Mouse (Mus musculus): ENCODE data around the gene Zbtb39. TPM values are rescaled to one million over a fixed set of nuclear protein-coding genes. Genes with fewer than 3 reads are reported as not detected.

Gene Zbtb39
- total RNA-seq (2021) (1 to 10 TPM; 7.7 to 7.8 TPM), polyA plus RNA-seq (2012; rRNA removed) (4.3 and 6.3 TPM in 2 replicates)
- long read RNA-seq, partial matches to known transcripts: 0 of 1 reads
- long read RNA-seq, other reads (novel, unspliced or antisense): 1 of 1 reads

DNA sequence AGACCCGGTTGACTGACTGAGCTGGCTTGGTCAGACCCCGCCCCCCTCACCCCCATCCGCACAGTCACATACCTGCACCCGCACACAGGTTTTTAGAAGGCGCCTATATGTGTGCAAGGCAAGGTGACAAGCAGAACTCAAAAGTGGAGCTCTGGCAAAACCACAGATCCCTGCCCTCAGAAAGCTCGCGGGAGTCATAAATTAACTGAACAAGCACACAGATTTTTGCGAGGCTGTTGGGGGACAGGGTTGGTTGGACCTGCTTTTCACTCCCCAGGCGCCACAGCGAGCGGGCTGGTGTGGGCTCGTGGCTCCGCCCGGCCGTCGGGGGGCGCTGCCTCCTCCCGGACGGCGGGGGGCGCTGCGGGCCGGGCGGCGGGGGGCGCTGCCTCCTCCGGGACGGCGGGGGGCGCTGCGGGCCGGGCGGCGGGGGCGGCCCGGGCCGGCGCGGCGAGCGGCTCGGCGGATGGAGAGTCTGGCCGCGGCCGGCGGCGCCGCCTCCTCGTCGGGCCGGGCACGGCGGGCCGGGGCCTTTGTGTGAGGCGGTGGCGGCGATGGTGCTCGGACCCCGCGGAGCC lies at the start of gene Zbtb39:
Zbtb39 (plus strand) TSS at position 456 of the 578 bp plus-strand sequence.
- Histone ChIP-seq H3K4me3 (peak within 1 kb of the TSS; percentile 77), H3K27me3 (ENCODE audit: control insufficient read depth, insufficient read depth, low read length) (no peaks in the 10 kb centered on the region), H3K9ac (ENCODE audit: low read depth, low read length) (peak within 1 kb of the TSS; percentile 100), H3K4me1 (ENCODE audit: control insufficient read depth, insufficient read depth, low read length) (peaks cover 1% of the 10 kb centered on the region; the same call in 1 of the 2 replicates), H3K27ac (peak within 1 kb of the TSS; percentile 77), H3K36me3 (ENCODE audit: control insufficient read depth, insufficient read depth, low read length) (no peaks in the 10 kb centered on the region), H3K79me2 (replicated peaks; ENCODE audit: control insufficient read depth, insufficient read depth, low read length) (peaks cover 4% of the 10 kb centered on the region; the same call in 1 of the 2 replicates)
- intact Hi-C loops (cut with DNase I): loop anchor here (5.0 to 10.0 kb wide), 5 partner anchors 62 to 268 kb away; partner anchors contain the start of genes Hsd17b6, Lrp1 and Stat6
- DNase-seq: peak; percentile 88 to 92
- 6% methylated on average over 60 of the region's 61 CpGs for WGBS
- TF ChIP-seq CTCF (IDR thresholded peaks at IDR 0.05) (peak; percentile 74), POLR2A (IDR thresholded peaks at IDR 0.05; ENCODE audit: insufficient read depth, low read depth, low read length) (no peak), EP300 (IDR thresholded peaks at IDR 0.05; ENCODE audit: insufficient read depth, low read depth, low read length) (no peak)

DNA sequence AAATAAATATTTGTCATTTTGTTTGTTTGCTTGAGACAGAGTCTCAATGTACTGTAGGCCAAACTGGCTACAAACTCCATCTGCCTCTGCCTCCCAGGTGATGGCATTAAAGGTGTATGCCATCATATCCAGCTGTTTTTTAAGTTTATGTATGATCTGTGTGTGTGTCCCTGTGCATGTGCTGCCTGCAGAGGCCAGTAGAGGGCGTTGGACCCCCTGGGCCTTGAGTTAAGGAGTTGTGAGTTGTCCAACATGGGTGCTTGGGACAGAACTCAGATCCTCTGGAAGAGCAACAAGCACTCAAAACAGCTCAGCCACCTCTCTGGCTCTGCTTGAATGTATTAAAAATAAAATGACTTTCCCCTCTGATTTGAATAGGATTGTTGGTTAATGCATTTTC lies 48.3 kb upstream of the Zbtb39 start:
- TF ChIP-seq POLR2A (IDR thresholded peaks at IDR 0.05; ENCODE audit: insufficient read depth, low read depth, low read length) (no peak), EP300 (IDR thresholded peaks at IDR 0.05; ENCODE audit: insufficient read depth, low read depth, low read length) (no peak), CTCF (IDR thresholded peaks at IDR 0.05) (no peak)
- no peaks in the 10 kb centered on the region for H3K79me2 ChIP-seq (replicated peaks; ENCODE audit: control insufficient read depth, insufficient read depth, low read length)
- H3K27ac ChIP-seq: no peak overlapping the region
- H3K9ac ChIP-seq (ENCODE audit: low read depth, low read length): no peak overlapping the region
- H3K4me1 ChIP-seq (ENCODE audit: control insufficient read depth, insufficient read depth, low read length): no peaks in the 10 kb centered on the region
- H3K27me3 ChIP-seq (ENCODE audit: control insufficient read depth, insufficient read depth, low read length): no peaks in the 10 kb centered on the region
- no peaks in the 10 kb centered on the region for H3K36me3 ChIP-seq (ENCODE audit: control insufficient read depth, insufficient read depth, low read length)
- intact Hi-C loops (cut with DNase I): loop anchor here (5.0 to 10.0 kb wide), 2 partner anchors 41 to 314 kb away; partner anchors contain the start of gene Hsd17b6
- WGBS: 17% methylated on average over 1 of the region's 1 CpGs
- DNase-seq: no peak
- H3K4me3 ChIP-seq: no peak overlapping the region

DNA sequence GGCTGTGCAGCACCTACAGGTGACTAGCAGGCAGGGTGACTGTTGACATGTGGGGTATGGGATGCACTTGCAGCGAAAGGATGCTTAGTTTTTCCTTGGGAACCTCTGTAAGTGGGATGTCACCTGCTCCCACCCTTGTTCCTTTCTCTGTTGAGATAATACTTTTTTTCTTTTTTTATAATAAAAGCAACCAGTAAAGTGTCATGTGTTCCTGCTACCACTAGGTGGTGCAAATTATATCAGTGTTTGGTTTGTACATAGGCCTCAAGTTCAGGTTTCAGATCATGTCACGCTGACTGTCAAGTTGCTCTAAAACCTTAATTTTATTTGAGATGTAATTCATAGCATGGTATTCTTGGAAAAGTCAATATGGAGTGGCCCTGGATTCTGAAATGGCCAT lies 44.7 kb upstream of the Zbtb39 start:
- TF ChIP-seq CTCF (IDR thresholded peaks at IDR 0.05): peak; percentile 94
- TF ChIP-seq EP300 (IDR thresholded peaks at IDR 0.05; ENCODE audit: insufficient read depth, low read depth, low read length): no peak
- H3K9ac ChIP-seq (ENCODE audit: low read depth, low read length): no peak overlapping the region
- DNase-seq: no peak
- H3K79me2 ChIP-seq (replicated peaks; ENCODE audit: control insufficient read depth, insufficient read depth, low read length): no peaks in the 10 kb centered on the region
- 51% methylated on average over 2 of the region's 2 CpGs for WGBS
- no peaks in the 10 kb centered on the region for H3K27me3 ChIP-seq (ENCODE audit: control insufficient read depth, insufficient read depth, low read length)
- H3K4me3 ChIP-seq: no peak overlapping the region
- intact Hi-C loops (cut with DNase I): loop anchor here (1.0 to 10.0 kb wide), 3 partner anchors 38 to 310 kb away; partner anchors contain the start of gene Hsd17b6
- H3K4me1 ChIP-seq (ENCODE audit: control insufficient read depth, insufficient read depth, low read length): no peaks in the 10 kb centered on the region
- no peaks in the 10 kb centered on the region for H3K36me3 ChIP-seq (ENCODE audit: control insufficient read depth, insufficient read depth, low read length)
- no peak overlapping the region for H3K27ac ChIP-seq

- WGBS: 87% methylated on average over 7 of the region's 7 CpGs
- DNase-seq: no peak
- Histone ChIP-seq H3K27ac (no peak overlapping the region), H3K36me3 (ENCODE audit: control insufficient read depth, insufficient read depth, low read length) (no peaks in the 10 kb centered on the region), H3K27me3 (ENCODE audit: control insufficient read depth, insufficient read depth, low read length) (no peaks in the 10 kb centered on the region), H3K79me2 (replicated peaks; ENCODE audit: control insufficient read depth, insufficient read depth, low read length) (no peaks in the 10 kb centered on the region), H3K4me1 (ENCODE audit: control insufficient read depth, insufficient read depth, low read length) (no peaks in the 10 kb centered on the region), H3K9ac (ENCODE audit: low read depth, low read length) (no peak overlapping the region), H3K4me3 (no peak overlapping the region)
- TF ChIP-seq CTCF (IDR thresholded peaks at IDR 0.05): no peak
- intact Hi-C loops (cut with DNase I): loop anchor here (10.0 kb wide), 1 partner anchor 309 kb away; the partner anchor contains the start of gene Hsd17b6
These were observed 43.6 kb upstream of the Zbtb39 start for GRCm38 (mm10) chr10:127695775-127696174.

- no peaks in the 10 kb centered on the region for H3K36me3 ChIP-seq (ENCODE audit: control insufficient read depth, insufficient read depth, low read length)
- DNase-seq: no peak
- no peaks in the 10 kb centered on the region for H3K27me3 ChIP-seq (ENCODE audit: control insufficient read depth, insufficient read depth, low read length)
- intact Hi-C loops (cut with DNase I): loop anchor here (10.0 kb wide), 1 partner anchor 306 kb away; the partner anchor contains the start of gene Hsd17b6
- TF ChIP-seq POLR2A (IDR thresholded peaks at IDR 0.05; ENCODE audit: insufficient read depth, low read depth, low read length) (no peak), EP300 (IDR thresholded peaks at IDR 0.05; ENCODE audit: insufficient read depth, low read depth, low read length) (no peak)
- H3K9ac ChIP-seq (ENCODE audit: low read depth, low read length): no peak overlapping the region
- no peak overlapping the region for H3K27ac ChIP-seq
- no peak overlapping the region for H3K4me3 ChIP-seq
- no peaks in the 10 kb centered on the region for H3K4me1 ChIP-seq (ENCODE audit: control insufficient read depth, insufficient read depth, low read length)
- 94% methylated on average over 7 of the region's 7 CpGs for WGBS
- H3K79me2 ChIP-seq (replicated peaks; ENCODE audit: control insufficient read depth, insufficient read depth, low read length): no peaks in the 10 kb centered on the region
These were observed 40.4 kb upstream of the Zbtb39 start for GRCm38 (mm10) chr10:127698966-127699365.

- H3K27ac ChIP-seq: no peak overlapping the region
- peaks cover 1% of the 10 kb centered on the region; the same call in 1 of the 2 replicates for H3K4me1 ChIP-seq (ENCODE audit: control insufficient read depth, insufficient read depth, low read length)
- H3K36me3 ChIP-seq (ENCODE audit: control insufficient read depth, insufficient read depth, low read length): no peaks in the 10 kb centered on the region
- H3K4me3 ChIP-seq: no peak overlapping the region
- DNase-seq: no peak
- no peak for TF ChIP-seq EP300 (IDR thresholded peaks at IDR 0.05; ENCODE audit: insufficient read depth, low read depth, low read length)
- no peak for TF ChIP-seq POLR2A (IDR thresholded peaks at IDR 0.05; ENCODE audit: insufficient read depth, low read depth, low read length)
- no peak for TF ChIP-seq CTCF (IDR thresholded peaks at IDR 0.05)
- H3K27me3 ChIP-seq (ENCODE audit: control insufficient read depth, insufficient read depth, low read length): no peaks in the 10 kb centered on the region
- no peak overlapping the region for H3K9ac ChIP-seq (ENCODE audit: low read depth, low read length)
- 41% methylated on average over 4 of the region's 4 CpGs for WGBS
- H3K79me2 ChIP-seq (replicated peaks; ENCODE audit: control insufficient read depth, insufficient read depth, low read length): no peaks in the 10 kb centered on the region
- intact Hi-C loops (cut with DNase I): no loop called here
These were observed 36.0 kb upstream of the Zbtb39 start for GRCm38 (mm10) chr10:127703299-127703698.
